Mouse (Mus musculus): ENCODE results near the gene Mrpl10.

- TF ChIP-seq CTCF (IDR thresholded peaks at IDR 0.05; ENCODE audit: low read depth): no peak
- no peak for TF ChIP-seq EP300 (IDR thresholded peaks at IDR 0.05; ENCODE audit: low read depth)
These were observed 28.4 kb downstream of the Mrpl10 start for GRCm38 (mm10) chr11:97069770-97070169.
